Mouse (Mus musculus): ENCODE measurements around the gene Vangl2.

Gene Vangl2

DNA sequence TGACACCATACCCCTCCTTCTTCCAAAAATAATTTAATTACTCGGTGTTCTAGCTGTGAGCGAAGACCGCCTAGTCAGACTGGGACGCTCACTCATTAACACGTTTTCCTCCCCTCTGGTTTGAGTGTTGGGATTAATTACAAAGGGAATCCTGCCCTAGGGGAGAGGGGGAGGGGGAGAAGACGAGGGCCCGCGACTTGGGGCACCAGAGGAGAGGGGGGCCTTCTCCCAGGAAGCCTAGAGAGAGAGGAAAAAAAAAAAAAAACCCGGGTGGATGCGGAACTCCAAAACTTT is 488 bp downstream of the Vangl2 start:
- no peak for DNase-seq (ENCODE audit: low spot score)

DNA sequence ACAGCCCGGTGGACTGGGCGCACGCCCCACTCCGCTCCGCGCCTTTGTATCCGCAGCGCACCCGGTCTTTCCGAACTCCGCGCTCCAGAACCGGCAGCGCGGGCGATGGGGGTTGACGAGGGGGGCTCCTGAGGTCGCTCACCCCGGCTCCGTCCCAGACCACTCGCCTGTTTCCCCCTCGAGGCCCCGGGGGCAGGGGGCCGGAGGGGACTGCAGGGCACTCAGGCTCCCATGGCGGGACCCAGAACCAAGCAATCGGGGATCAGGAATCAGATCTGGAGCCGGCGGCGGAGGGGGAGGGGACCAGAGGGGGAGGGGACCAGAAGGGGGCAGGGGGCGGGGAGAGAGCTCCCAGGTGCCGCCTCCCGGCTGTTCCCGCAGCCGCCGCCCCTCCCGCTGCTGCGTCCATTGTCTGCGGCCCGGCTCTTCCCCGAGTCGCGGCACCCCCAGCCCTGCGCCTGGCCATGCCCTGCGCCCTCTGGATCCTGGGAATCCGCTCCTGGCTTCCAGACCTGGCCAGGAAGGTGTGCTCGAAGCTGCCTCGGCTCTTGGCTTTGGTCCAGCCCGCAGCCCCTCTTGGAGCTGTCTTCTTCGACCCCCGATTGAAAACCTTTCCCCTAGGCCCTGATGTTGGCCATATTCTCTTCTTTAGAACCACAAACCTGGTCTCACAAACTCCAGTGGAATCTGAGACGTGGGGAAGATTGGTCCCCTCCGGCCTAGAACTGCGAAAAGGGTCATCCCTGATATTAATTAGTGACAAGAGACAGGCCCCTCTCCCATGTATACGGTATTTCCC is 1.0 kb downstream of the Vangl2 start:
- DNase-seq (ENCODE audit: low spot score): peak; percentile 82

DNA sequence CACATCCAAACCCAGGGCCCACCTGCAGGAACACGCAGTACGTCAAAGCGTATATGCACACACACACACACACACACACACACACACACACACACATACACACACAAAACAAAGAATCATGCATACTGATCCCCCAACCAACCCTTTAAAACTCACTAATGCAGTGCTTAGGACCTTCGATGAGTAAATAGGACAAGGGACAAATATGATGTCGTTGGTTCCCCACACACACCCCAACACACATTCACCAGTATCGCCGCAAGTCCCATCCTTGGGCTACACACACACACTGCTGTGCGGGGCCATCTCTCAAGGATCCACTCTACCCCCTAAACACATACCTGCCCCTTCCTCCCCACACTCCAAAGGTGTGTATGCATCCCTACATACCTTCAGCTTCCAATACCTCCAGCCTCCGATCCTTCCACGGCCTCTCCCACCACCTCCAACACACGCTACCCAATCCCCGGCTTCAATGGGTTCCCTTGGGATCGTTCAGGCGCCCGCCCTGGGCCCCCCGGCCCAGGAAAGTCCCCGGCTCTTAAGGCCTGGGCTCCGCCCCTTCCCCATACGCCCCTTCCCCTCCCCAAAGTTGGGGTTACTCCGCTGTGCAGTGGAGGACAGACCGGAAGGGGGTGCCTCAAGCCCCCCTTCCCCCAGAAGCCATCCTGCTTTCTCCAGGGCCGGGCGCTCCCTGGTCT is 1.9 kb downstream of the Vangl2 start:
- DNase-seq (ENCODE audit: low spot score): no peak

DNA sequence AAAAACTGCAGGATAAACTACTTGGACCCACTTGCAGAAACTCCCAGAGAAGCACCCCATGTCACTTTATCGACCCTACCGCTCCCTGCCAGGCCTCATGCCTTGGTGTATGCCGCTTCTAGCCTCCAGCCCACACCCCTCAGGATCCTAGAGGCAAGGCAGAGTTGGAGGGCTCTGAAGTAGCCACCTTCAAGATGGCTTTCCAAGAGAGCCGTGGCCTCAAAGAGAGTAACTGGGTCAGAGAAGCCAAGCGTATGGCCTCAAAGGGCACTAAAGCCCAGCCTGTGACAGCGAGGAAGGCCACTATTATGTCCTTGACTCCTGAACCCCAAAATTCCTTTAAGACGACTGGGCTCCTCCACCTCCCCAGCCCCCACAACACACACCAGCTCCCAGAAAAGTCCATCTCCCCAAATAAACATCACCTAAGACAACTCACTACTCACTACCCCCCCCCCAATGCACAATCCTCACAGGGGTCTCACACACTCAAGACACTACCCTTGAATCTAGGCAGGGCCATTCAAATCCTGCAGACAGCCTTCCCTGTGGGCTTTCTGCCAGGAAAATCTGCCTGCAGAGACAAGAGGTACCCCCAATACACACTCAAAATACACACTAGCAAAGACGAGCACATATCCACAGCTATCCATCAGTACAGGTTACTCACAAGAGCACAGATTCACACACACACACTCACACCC is 2.9 kb downstream of the Vangl2 start:
- DNase-seq (ENCODE audit: low spot score): no peak

DNA sequence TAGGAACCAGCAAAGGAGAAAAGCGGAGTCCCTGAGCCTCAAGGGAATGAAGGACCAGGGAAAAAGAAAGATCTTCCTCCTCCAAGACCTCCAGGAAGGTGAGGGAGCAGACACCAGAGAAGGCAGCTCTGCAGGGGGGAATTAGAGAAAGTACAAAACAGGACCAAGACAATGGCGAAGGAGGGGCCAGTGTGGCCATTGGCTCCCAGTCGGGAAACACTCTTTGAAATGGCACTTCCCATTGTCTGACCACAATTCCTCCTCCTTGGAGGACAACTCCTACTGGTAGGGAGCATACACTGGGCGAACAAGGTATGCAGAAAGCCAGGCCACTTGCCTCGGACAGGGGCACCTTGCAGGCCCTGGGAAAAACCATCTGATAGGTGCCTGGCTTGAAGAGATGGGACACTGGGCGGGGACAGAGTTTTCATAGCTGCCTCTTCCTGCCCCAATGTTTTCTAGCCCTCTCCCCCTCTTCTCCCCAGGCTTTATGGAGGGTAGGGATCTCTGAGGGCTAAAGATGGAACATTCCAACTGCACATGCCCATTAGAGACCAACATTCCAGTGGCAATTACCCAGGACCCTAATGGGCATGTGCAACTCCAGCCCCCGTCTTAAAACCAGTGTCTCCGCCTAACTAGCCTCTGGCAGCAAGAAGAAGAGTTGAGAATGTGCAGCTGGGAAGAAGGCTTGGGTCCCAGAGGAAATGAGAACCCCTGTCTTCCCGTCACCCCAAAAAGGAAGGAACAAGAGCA is 3.9 kb downstream of the Vangl2 start:
- no peak for DNase-seq (ENCODE audit: low spot score)

DNA sequence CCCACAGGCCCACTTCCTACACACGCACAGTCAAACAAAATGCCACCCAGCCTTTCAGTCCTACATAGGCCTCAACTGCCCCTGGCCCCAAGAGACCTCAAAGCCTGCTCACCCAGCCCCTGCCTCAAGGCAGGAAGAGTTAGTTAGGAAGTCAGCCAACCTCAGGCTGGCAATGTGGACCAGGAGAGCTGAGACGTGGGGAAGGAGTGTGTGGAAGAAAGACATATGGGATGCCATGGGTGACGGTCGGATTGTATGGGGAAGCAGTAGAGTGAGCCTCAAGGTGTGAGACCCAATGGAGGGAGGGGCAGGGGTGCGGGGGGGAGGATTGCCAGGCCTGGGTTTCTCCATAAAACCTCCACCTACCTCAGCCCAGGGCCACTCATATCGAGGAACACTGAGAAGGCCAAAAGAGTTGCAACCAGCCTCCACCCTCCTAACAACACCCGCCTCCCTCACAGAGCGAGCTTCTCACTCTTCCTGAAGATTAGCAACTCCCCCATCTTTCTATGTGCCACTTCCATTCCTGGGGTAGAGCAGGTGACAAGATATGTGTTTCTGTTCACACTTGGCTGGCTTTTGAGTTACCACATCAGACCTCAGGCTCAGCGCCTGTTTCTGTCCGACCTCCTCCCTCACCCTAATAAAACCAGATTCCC is 8.3 kb downstream of the Vangl2 start:
- no peak for DNase-seq (ENCODE audit: low spot score)

DNA sequence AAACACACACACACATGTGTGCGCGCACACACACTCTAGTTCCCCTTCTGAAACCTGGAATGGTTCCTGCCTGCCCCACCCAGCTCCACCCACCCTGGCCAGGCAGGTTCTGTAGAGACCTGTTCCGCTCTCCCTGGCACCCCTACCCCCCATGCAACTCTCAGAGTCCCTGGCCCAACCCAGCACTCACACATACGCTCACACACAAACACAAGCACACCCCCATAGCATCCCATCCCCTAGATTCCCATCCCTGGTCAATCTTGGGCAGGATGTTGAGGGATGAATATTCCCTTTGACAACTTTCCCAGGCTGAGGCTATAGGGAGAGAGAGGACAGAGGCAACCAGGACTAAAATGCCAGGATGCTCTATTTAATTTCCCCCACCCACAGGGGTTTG is 8.9 kb downstream of the Vangl2 start:
- no peak for DNase-seq (ENCODE audit: low spot score)

DNA sequence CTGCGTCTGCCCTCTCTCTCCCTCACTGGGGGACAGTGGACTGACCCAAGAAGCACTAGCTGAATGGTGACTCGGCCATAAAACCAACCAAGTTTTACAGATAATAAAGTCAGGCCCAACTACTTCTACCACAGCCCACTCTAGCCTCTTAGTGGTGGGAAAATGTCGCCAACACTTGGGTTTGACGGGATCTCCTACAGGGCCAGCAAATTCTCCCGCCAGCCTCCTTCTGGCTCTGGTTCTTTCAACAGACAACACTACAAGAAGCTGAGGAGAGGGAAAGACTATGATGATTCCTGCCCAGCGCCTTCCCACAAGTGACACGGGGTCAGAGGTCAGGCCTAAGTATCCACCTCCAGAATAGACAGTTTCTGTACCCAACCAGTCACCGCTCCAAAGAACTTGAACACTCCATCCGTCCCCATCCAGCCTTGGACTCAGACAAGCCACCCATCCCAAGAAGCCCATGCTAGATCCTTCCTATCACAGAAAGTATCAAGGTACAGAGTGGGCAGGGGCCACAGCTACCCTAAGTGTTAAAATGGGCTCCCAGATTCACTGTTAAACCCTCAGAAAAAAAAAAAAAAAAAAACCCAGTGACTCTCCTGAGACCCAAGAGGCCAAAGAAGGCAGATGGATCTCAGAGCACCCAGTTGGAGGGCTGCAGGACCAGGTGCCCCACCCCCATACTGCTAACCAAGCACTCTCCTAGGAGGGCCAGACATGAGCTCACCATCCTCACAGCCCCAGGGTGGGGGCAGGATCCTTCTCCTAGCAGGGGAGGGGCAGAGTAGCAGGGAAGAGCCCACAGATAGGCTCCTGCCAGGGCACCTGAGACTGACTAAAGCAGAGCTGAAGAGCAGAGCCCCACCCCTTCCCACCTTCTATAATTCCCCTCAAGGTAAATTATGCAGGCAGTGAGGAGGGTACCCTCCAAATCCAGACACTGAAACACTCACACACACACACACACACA is 9.6 kb downstream of the Vangl2 start:
- no peak for DNase-seq (ENCODE audit: low spot score)

DNA sequence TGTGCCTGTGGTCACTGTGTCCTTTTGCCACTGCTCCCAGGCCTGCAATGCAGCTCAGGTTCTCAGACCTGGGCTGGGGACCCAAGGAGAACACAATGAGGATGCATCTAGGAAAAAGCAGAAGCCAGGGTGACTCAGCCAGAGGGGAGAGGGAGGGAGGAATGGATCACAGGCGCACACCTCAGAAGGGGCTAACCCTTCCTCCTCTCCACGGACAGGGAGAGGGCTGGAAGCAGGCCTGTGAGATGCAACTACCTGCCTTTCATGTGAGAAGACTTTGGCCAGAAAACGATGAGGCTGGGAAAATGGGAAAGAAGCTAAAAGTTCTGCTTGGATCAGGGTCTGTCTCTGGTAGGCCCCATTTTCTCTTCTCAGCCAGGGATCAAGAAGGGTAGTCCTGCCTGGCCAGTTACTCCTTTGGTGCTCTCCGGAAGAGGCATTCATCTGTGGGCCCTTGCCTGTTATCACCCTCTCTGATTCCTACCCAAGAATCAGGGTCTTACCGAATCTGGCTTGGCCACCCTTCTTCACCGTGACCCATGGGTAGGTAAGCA is 10.7 kb downstream of the Vangl2 start:
- no peak for DNase-seq (ENCODE audit: low spot score)

DNA sequence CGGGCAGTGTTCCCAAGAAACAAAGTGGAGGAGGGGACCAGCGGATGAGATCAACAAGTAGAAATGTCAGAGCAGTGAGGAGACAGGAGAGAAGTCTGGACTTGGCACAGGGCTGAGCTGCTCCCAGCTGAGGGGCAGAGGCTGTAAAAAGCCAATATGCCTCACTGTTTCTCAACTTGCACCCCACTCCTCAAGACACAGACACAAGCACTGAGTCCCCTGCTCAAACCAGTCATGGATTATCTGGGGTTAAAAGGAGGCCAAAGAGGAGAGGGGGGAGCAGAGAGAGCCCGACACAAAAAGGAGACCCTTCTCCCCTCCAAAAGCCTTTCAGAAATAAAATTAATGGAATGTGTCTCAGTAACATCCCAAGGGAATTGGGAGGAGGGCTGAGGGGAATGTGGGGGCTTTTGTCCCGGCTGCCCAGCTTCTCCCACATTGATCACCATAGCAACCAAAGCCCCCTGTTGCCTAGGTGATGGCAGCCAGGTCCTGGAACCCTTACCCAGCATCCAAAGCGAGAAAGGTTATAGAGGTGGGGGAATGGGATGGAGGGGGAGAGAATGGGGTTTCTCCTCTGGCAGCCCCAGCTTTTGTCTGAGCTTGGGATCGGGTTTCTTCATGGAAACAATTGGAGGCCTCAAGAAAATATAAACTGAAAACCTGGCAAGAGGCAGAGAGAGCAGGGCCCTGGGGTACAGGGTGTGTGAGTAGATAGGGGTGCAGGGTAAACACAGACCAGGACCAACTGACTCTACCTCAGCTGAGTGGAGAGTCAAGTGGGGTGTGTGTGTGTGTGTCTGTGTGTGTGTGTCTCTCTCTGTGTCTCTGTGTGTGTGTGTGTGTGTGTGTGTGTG is 11.4 kb downstream of the Vangl2 start:
- DNase-seq (ENCODE audit: low spot score): no peak

DNA sequence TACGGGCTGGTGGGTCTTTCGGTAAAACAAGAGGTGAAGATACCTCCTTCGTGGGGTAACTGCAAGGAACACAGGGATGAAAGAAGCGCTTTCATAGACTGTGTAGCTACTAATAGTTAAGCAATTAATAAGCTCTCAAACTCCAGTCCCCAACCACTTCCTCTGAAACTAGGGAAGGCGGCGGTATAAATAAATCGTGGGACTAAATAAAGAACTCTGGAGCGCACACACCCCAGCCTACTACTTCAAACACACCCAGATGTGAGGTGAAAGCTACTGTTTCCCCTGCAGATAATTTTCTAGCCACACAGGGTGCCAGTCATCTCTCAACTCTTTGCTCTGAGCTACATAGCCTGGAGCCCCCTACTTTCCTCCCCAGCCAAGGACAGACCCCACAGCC is 12.2 kb downstream of the Vangl2 start:
- no peak for DNase-seq (ENCODE audit: low spot score)

DNA sequence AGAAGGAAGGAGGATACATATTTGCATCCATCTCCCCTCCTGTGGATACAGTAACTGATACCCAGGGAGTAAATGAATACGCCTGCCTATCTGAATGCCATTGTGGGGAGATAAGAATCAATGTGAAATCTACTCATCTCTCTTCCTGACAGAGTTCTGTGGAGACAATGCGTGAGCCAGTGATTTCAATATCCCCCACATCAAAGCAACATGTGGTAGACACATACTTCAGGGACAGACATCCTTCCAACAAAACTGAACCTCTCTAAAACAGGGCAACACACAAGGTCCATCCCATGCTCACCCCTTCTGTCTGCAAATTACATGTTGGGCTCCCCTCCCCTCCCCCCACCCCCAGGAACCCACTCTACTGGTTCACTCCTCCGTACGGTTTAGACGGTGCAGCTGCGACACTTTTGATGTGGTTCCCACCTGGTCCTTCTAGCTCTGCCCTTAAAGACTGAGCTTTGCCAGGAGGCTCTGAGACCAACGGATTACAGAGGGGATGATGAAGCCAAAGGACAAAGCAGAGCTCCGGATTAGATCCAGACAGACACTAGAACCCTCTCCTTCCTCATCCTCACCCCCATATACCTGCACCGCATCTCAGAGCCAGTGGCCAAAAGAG is 12.8 kb downstream of the Vangl2 start:
- DNase-seq (ENCODE audit: low spot score): no peak

DNA sequence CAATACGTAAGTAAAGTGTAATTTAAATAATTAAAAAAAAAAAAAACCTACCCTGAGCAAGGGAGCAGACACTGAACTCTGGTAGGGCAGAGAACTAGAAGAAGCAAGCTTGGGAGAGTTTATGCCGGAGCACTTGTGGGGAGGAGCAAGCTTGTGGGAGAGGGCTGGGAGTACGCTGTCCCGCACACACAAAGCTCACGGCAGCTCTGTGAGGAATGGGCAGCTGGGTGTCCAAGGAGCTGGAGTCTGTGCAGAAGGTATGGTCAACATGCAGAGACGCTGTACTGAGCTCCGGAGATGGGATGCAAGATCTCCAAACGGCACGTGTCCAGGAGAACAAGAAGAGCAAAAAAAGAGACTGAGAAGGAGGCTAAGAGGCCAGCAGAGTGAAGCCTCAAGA is 13.5 kb downstream of the Vangl2 start:
- no peak for DNase-seq (ENCODE audit: low spot score)

DNA sequence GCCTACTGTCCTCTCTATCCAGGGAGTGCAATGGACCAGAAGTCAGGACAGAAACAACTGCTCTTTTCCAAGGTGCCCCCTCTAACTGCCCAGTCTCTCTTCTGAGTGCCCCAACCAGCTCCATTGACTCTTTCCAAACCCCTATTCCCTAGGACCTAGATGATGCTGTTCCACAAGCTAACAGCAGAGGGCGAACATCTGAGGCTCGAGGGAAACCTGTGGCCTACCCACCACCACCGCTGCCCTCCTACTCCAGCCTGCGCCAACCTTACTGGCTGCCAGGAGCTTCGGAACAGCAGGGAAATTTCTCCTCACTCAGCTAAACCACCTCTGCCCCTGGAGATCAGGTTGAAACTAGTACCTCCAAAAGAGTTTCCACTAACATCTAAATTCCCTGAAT is 16.2 kb downstream of the Vangl2 start:
- DNase-seq (ENCODE audit: low spot score): peak; percentile 71

DNA sequence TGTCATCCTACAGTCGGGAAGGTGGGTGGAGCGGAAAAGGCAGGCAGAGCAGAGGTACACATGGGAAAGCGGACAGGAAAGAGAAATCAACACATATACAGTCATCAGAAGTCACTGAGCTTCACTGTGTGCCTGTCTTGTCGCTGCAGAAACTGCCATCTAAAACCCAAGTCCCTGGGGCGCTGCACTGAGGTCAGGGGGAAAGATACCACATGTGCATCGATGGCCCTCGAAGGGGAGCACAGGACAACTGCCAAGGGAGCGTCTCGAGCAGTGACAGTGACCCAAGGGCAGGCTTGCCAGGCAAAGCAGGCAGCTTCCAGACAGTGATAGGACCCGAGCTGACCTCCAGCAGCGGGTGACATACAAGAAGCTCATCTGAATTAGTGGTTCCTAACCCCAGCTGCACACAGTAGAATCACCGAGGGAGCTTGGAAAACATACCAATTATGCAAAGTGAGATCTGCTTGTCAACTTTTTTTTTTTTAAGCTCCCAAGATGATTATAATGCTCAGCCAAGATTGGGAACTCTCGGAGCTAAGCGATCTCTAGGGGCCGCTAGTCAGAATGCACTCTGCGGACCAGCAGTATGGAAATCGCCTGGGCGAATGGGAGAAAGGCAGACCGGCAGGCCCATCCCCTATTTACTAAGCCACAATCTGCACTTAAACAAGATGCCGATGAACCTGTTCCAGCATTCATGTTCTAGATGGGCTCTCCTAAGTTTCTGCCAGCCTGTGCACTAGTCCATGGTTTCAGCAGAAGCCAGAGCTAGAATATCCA is 18.0 kb downstream of the Vangl2 start:
- DNase-seq (ENCODE audit: low spot score): no peak

DNA sequence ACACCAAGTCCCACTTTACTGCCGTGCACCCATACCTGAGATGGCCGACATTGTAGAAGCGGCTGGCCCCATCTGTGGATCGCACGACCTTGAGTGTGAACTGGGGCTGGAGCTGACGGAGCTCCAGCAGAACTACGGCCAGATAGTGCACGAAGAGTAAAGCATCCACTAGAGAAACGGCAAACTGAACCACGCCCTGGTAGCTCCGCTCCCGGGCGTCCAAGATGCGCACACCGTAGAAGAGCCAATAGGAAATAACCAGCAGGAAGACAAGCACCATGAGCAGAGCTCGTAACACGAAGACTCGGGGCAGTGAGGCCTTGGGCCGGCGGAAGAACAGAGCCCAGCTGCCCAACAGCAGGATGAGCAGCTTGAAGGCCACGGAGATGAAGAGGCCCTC is 18.8 kb downstream of the Vangl2 start:
- no peak for DNase-seq (ENCODE audit: low spot score)

DNA sequence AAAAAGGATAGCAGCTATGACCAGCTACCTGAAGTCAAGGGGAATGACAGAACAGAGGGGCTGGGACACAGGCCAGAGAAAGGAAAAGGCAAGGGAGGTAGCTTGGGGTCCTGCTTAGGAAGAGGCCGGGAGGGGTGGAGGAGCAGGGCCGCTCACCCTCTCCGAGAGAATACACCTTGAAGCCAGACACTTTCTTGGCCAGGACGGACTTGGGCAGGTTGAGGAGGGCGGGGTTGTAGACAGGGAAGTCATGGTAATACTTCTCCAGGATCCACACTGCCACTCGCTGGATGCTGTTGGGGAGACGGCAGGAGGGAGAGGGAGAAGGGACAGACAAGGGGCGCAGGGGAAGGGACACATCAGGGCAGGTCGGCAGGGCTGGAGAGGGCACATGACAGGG is 19.9 kb downstream of the Vangl2 start:
- no peak for DNase-seq (ENCODE audit: low spot score)

DNA sequence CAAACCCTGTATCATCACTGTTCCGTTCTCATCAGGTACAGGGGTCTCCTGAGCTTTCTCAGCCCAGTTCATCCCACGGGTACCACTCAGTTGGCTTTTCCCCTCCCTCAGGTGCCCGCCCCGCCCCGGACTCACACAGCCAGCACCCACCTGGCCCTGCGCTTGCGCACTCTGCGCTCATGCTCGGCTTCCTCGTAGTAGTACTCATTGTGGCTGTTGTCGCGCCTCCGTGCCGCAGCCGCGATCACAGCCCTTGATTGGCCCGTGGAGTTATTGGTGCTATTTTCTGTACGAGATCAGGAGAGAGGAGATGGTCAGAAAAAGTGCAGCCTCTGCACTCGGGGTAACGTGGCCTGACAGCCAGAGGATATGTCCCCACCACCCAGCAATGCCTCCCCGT is 20.5 kb downstream of the Vangl2 start:
- no peak for DNase-seq (ENCODE audit: low spot score)

Data from lung, postnatal 25 days (tissue).